Mouse (Mus musculus): Measurements from ENCODE around the gene Bbs9. TPM values are rescaled to one million over a fixed set of nuclear protein-coding genes. Genes with fewer than 3 reads are reported as not detected.

The Bbs9 gene
- polyA plus RNA-seq, 1 experiment from 2014 or later, result 3.2 TPM

DNA sequence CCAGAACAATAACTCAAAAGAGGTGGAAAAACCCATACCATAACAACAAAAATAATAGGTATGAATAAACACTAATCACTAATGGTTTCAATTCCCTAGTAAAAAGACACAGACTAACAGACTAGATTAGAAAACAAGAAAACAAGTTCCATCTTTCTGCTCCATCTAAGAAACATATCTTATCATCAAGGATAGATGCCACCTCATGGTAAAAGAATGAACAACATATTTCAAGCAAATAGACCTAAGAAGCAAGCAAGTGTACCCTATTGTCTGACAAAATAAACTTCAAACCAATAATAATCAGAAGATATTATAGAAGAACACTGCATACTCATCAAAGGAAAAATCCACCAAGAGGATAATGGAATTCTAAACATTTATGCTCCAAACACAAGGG is 441.3 kb downstream of the Bbs9 start:
- Histone ChIP-seq H3K27me3 (no peaks in the 10 kb centered on the region), H3K4me3 (replicated peaks) (no peak overlapping the region), H3K27ac (no peak overlapping the region), H3K9ac (no peak overlapping the region), H3K9me3 (replicated peaks) (no peaks in the 10 kb centered on the region), H3K4me1 (replicated peaks) (no peaks in the 10 kb centered on the region), H3K4me2 (no peak overlapping the region), H3K36me3 (no peaks in the 10 kb centered on the region)
- no peak for DNase-seq
- ATAC-seq (ENCODE audit: low read depth), result no peak

DNA sequence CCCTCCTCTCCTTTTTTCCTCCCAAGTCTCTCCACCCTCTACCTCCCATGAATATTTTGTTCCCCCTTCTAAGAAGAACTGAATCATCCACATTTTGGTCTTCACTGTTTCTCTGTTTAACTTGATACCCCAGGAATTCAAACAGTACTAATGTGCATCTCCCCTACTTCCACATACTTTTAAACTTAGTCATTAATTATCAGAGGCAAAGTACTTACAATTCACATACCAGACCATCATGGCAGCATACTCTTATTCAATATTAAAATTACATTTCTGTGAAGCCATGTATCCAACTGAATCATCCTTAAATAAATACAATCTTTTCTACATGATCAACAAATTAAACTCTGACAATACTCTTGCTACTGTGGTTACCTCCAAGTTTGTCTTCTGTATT is 460.1 kb downstream of the Bbs9 start:
- DNase-seq (no peak), ATAC-seq (ENCODE audit: low read depth) (no peak)
- H3K9me3 ChIP-seq (replicated peaks), result no peaks in the 10 kb centered on the region
- H3K4me2 ChIP-seq, result no peak overlapping the region
- no peak overlapping the region for H3K9ac ChIP-seq
- H3K27me3 ChIP-seq, result no peaks in the 10 kb centered on the region
- H3K4me1 ChIP-seq (replicated peaks), result no peaks in the 10 kb centered on the region
- H3K4me3 ChIP-seq (replicated peaks), result no peak overlapping the region
- H3K27ac ChIP-seq, result no peak overlapping the region
- no peaks in the 10 kb centered on the region for H3K36me3 ChIP-seq

Other genes with a start within 250 kb of the Bbs9 start
- gene Zfp599, start 215.8 kb upstream of the Bbs9 start, polyA plus RNA-seq (2015; fragmentation: Nextera tagmentation; extraction: Ambion mirVana), result 1.9 and 2.0 TPM in 2 replicates
- 2.6 and 3.1 TPM in 2 replicates for gene Zfp810, start 168.1 kb upstream of the Bbs9 start, polyA plus RNA-seq (2015; fragmentation: Nextera tagmentation; extraction: Ambion mirVana)
- 23.1 and 31.6 TPM in 2 replicates for gene Anln, start 86.5 kb upstream of the Bbs9 start, polyA plus RNA-seq (2015; fragmentation: Nextera tagmentation; extraction: Ambion mirVana)
- gene 9530077C05Rik, start 64.2 kb upstream of the Bbs9 start, polyA plus RNA-seq (2015; fragmentation: Nextera tagmentation; extraction: Ambion mirVana), result 1.7 and 2.0 TPM in 2 replicates
- gene Gm17545, start 21.4 kb upstream of the Bbs9 start, polyA plus RNA-seq (2015; fragmentation: Nextera tagmentation; extraction: Ambion mirVana), result not detected in 2 replicates
- gene Rp9, start 6.0 kb upstream of the Bbs9 start, polyA plus RNA-seq (2015; fragmentation: Nextera tagmentation; extraction: Ambion mirVana), result 44.8 and 45.9 TPM in 2 replicates